Mouse (Mus musculus): ENCODE results near the gene Amn.

Gene Amn

GRCm38 (mm10) chr12:111325744-111326424, 55.0 kb downstream of the Amn start:
- no peak for TF ChIP-seq GATA4 (IDR thresholded peaks at IDR 0.05; ENCODE audit: insufficient replicate concordance, low read length)

All from liver, adult (tissue).